Mouse (Mus musculus): ENCODE measurements around the gene Acbd4.
A peak's percentile ranks its signal among the peaks of the same experiment; 100 is the strongest.

Gene Acbd4

DNA sequence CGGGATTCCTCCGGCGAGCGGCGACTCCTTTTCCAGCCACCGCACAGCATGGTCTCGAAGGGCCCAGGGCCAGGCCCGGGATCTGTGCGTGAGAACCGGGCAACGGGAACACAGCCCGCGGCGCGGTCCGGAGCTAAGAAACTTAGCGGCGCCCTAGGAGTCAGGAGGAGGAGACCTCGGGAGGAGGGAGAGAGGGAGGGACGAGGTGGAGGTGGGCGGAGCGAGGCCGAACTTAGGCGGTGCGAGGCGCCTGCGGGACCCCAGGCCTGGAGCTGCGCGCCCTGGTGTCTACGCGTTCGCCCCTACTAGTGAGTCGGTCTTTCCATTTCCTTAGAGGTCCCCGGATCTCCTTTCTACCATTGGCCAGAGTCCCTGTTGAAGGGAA is at the start of gene Acbd4, which contains the start of gene Plcd3:
Gene Acbd4, plus strand, starts transcription at position 202 of the 385 bp plus-strand sequence.
Gene Plcd3, minus strand, starts transcription at position 178 of the 385 bp plus-strand sequence.
- DNase-seq (ENCODE audit: low read depth, low spot score), result peak; percentile 79

DNA sequence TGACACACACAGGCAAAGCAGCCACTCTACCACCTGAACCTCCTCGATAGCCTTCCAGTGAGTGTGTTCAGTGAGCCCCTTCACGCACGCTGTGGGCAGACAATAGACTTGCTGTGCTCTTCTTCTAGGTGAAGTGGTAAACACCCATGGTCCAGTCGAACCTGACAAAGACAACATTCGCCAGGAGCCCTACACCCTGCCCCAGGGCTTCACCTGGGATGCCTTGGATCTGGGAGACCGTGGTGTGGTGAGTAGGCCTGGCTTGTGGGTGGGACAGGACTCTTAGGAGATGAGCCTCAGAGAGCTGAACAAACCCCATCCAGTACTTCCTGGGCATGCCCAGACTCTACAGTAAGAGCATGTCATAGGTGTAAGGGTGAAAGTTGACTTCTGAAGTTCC is 49.4 kb upstream of the Acbd4 start:
- no peak for DNase-seq (ENCODE audit: low read depth, low spot score)

DNA sequence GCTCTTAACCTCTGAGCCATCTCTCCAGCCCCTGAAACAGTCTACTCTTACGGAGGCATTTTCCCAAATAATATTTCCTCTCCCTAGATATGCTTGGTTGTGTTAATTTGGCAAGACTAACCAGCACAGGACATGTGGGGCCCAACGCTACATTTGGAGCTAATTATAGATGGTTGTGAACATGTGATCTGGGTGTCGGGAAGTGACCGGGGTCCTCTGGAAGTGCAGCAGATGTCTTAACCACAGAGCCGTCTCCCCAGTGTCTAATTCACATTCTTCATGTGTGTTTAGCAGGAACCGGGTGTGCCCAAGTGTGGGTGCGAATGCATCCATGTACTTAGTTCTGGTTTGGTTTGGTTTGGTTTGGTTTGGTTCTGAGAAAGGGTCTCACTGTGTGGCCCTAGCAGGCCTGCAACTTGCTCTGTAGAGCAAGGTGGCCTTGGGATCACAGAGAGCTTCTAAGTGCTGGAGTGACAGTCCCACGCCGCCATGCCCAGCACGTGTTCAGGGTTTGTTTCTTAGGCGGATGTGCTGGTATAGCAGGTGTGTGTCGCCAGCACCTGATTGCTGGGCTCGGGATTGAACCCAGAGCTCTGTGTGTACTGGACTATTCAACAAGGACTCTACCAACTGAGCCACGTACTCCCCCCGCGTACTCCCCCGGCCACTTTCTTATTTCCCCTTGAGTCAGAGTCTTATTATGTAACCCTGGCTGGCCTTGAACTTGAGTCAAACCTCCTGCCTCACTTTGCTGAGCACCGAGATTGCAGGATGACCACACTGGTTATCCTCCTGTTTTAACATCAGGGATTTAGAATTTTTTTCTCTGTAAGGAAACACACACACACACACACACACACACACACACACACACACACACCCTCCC is 48.0 kb upstream of the Acbd4 start:
- no peak for DNase-seq (ENCODE audit: low read depth, low spot score)

DNA sequence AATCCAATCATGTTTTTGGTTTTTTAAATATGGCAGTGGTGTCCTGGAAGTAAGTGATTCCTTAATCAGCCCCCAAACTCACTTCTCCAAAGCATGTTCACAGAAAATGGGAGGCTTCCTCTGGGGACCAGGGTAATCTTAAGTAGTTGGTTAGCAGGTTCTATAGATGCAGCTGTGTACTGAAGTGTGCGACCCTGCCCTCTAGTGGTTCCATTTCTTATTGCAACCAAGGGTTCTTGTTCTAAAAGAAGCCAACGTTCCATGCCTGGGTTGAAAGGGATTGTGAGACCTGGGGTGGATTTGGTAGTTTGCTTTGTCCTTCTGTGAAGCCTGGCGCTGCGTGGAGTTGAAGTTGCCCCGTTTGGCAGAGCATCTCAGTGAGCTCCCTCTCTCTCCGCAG is 46.7 kb upstream of the Acbd4 start:
- DNase-seq (ENCODE audit: low read depth, low spot score), result peak; percentile 71

DNA sequence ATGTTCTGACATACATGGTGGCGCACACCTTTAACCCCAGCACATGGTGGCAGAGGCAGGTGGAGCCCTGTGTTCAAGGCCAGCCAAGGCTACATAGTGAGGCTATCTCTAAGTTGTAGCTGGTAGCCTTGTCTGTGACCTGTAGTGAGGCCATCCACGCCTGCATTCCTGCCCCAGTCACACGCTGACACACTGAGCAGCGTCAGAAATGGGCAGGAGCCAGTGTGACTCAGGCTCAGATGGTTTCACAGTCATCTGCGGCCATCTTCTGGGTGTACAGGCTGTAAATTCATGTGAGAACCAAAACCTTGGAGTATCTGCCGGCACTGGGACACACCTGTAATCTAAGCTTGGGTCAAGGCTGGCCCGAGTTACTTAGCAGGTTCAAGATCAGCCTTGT is 44.8 kb upstream of the Acbd4 start:
- DNase-seq (ENCODE audit: low read depth, low spot score), result no peak

DNA sequence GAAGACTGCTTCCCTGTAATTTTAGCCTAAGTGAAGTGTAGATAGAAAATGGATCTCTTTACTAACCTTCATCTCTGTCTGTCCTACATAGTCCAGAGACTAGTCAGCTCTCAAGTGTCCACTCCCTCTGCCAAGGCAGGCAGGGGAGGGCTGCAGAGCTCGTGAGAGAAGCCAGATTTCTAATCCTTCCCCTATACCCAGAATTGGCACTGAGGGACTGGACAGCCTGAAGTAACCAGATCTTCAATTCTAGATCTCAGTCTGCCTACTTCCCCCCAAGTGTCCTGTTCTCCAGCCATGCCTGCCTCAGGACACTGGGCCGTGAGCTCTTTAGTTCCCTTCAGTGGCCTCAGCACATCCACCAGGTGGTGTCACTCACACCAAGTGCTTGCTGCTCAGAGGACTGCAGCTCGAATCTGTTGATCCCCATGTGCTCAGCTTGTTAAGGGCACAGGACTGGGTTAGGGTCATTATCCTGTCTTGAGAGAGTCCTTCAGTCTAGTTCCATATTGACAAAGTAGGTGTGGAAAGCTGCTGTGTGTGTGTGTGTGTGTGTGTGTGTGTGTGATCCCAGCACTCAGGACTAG is 42.9 kb upstream of the Acbd4 start:
- peak; percentile 89 for DNase-seq (ENCODE audit: low read depth, low spot score)

DNA sequence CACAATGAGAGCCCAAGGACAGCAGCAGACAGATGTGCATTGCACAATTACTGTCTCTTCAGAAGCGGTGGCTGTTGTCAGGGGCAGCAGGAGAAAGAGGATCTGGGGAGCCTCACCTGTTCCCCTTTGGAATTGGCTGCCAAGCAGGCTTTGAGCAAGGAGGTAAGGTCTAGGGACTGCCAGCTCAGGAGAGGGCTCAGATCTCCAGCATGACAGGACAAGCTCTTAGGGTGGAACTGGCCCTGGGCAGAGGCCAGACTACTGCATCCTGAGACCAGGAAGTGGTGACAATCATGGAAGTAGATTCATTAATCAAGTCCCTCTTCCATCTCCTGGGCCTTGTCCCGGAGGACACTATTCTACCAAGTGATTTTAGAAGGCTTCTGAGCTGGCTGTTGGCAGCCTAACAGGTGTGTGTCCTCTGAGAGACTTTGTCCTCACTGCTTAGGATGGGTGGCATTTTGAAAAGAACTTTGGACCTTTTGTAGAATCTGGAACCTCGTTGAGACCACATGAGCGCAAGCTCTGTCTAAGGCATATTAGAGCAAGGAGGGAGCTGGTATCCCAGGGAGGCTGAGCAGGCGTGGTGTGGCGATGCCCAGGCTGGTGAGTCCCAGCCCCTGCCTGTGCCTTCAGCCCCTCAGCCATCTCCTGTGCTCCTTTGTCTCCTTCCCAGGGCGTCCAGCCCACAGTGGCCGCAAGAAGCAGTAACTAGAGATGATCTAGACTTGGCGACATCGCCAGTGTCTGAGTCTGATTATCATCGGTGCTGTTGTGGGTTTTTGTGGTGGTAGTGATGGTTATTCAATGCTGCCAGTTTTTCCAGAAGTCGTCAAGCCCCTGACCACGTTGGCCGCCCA is 35.1 kb upstream of the Acbd4 start:
- no peak for DNase-seq (ENCODE audit: low read depth, low spot score)

DNA sequence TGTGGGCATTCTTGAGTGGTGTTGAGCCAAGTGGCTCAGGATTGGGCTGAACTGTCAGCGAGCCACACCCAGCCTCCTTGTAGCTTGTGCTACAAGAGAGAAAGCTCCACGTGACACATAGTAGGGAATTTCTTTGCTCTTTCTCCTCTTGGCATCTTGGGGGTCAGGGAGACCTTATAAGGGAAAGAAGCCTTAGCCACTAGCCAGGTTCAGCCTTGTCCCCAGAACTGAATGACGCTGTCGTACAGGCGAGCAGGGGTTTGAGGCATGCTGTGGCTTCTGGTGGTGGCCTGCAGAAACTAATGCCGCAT is 34.5 kb upstream of the Acbd4 start:
- no peak for DNase-seq (ENCODE audit: low read depth, low spot score)

DNA sequence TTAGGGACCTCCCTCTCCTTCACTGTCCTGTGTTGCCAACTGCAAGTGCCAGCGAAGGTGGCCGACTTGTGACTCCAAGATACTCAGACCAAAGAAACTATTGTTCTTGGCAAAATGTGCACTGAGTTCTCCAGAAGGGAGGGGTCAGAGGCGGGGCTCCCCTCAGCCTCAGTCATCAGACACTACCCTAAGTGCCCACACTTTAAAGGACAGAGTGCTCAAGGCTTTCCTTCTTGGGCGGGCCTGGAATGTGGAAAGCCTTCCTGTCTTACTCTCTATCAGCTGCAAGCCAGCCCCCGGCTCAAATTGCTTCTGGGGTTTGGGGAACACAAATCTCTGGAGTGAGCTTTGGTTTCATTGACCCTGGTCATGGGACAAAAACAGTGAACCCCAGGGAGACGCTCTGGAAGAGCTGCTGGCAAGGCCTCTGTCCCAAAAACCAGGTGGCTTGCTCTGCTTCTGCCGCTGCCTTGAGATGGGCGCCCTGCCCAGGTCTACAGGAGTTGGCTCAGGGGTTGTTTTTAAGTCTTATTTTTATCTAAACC is 34.0 kb upstream of the Acbd4 start:
- peak; percentile 92 for DNase-seq (ENCODE audit: low read depth, low spot score)

DNA sequence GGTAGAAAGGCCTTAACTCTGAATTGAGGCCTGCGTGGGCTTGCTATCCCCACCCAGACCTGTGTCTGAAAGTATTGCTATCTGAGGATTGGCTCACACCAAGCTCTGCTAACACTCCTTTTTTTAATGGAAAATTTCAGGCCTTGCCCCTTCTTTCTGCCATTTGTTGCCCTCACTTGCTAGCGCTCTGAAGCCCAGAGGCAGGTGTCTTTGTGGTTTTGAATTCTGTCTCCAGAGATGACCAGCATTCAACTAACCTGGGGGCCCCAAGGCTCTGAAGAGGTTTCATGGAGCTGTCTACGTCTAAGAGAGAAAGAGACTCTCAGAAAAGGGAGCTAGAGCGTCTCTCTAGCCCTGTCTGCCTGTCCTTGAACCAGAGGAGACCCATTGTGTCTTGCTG is 33.2 kb upstream of the Acbd4 start:
- DNase-seq (ENCODE audit: low read depth, low spot score), result no peak

DNA sequence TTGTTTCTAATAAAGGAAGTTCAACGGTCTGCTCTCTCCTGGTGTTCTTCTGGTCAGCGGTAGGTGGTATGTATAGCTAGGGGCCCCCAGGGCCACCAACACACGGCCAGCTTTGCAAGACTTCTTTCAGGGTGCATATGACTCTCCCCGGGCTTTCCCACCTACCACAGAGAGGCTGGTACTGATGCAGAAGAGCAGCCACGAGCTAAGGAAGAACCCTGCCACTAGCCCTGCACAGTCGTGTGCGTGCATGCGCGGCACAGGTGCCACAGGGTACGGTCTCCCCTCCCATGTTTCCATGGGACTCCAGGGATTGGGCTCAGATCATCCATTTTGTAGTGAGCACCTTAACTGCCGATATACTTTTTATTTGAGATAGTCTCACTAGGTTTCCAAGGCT is 32.6 kb upstream of the Acbd4 start:
- no peak for DNase-seq (ENCODE audit: low read depth, low spot score)

DNA sequence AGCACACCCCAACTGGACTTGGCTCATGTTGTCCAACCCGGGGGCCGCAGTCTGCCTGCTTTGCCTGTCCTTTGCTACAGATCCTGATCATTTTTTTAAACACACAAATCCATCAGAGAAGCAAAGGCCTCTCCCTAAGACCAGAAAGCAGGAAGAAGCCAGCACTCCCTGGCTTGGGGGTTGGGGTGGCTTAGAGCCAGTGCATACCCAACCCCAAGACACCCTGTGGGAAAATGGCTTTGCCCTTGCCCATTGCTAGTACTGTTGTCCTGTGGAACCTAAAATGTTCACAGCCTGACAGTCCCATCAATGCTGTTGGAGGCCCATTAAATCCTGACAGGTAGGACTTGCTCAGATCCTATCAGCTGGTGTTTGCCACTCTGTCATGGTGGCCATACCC is 31.8 kb upstream of the Acbd4 start:
- no peak for DNase-seq (ENCODE audit: low read depth, low spot score)

DNA sequence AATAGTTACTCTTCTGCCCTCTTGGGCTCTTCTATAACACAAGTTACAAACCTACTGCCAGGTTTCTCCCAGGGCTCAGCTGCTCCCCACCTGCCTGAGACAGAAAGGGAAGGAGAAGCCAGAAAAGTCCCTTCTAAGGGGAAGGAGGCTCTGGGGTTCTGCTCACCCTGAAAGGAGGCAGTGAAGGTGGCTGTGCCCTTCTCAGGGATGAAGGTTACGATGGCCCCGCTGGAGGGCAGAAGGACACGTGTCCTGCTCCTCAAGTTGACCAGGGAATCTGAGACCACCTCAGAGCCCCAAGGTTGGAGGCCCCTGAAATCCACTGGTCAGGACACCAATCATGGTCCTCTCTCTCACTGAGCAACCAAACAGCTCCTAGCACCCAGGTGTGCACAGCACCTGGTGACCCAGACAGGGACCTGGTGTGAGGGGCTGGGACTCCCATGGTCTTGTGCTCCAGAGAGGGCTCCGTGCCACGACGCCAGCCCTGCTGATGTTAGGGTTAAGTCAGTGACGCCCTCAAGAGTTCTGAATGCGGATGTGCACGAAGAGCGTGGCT is 31.1 kb upstream of the Acbd4 start:
- no peak for DNase-seq (ENCODE audit: low read depth, low spot score)

DNA sequence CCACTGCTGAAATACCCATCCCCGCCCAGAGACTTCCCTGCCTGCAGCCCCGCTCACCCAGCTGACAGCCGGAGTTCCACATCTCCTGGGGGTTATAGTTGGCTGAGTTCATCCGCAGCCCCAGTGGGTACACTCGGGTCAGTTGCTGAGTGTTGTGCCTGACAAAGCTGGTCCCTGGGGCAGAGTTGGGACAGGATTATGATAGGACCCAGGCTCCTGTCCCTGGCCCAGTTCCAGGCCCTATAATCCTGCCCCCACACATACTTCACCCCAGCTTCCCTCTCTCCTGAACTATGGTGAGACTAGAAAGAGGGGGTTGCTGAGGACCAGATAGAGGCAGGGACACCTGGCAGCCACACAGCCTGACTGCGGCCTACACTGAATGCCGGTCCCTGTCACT is 27.8 kb upstream of the Acbd4 start:
- DNase-seq (ENCODE audit: low read depth, low spot score), result no peak

DNA sequence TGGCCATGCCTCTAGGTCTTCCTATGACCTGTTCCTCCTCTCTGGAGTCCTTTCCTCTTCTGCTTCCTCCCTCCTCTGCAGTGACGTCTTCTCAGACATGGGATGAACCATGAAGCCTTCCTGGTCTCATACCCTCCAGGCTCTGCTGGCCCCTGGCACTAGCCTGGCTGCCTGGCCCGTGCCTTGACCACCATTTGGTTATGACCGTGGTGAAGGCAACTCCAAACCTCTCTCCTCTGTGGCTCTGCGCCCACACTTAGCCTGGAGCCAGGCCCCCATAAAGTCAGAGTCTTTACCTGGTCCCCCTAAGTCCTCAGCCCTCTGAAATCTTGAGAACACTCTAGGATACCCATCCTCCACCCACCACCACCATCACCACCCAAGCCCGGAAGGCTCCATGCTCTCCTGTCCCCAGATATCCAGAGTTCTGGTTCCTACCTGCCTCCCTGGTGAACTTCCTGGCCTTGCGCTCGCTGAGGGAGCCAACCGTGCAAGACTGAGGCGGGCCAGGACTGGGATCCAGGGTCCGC is 27.3 kb upstream of the Acbd4 start:
- DNase-seq (ENCODE audit: low read depth, low spot score), result no peak

DNA sequence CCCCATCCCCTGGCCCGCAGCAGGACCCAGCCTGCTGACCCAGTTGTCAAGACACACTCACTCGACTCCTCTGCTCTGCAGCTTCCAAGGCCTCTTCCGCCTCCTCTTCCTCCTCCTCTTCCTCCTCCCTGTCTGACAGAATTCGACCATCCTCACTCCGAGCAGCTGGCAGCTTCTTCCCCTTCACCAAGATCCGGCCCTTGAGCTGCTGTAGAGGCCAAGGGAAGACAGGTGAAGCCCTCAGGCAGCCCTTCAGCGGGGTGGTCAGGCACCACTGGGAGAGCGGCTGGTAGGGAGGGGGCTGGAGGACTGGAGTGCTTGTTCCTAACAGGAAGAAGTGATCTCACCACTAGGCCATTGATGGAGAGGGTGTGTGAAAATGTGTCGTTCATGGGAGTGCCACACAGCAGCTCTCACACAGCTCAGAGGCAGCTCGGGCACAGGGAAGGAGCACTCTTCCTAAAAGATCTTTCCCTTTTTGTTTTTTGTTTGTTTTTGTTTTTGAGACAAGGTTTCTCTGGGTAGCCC is 26.6 kb upstream of the Acbd4 start:
- no peak for DNase-seq (ENCODE audit: low read depth, low spot score)

DNA sequence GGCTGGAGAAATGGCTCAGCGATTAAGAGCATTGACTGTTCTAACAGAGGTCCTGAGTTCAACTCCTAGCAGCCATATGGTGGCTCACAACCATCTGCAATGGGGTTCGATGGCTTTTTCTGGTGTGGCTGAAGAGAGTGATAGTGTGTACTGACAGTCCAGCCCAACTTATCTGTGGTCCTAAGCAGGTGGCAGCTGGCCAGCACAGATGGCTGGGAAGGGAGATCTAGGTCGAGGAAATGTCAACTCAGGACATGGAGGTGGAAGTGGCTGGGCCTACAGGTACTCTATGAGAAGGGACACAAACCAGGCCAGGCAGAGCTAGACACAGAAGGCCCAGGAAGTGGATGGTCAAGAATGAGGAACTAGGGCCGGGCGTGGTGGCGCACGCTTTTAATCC is 25.5 kb upstream of the Acbd4 start:
- no peak for DNase-seq (ENCODE audit: low read depth, low spot score)

DNA sequence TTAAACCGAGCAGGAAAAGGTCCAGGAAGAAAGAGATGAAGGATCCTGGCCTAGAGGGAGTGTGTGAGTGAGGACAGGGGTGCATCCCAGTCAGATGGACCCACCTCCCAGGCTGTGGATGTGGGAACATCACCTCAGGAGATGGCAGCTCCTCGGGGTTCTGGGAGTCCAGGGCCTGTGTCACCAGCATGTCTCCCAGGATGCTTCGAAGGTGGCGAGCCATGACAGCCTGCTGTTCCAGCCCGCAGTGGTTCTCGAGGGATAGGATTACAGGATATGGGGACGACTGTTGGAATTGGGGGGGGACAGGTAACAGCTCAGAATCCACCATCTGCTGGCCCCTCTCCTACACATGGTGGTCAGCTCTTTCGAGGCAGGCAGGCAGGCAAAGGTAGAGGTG is 24.9 kb upstream of the Acbd4 start:
- DNase-seq (ENCODE audit: low read depth, low spot score), result no peak

DNA sequence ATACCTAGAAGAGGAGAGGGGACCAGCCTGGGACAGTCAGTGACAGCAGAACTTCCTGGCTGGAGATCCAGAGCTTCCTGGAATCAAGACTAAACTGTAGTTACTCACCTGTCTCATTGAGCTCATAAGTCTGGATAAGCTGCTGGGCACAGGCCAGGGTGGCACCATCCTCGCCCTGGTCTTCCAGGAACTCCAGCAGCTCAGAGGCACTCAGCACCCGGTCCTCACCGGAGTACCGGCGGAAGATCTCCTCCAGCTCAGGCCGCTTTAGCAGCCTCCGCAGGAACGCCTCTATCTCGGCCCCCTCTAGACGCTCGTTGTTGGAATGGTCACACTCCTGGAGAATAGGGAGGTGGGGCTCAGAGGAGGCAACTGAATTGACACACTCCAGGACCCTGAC is 23.4 kb upstream of the Acbd4 start:
- no peak for DNase-seq (ENCODE audit: low read depth, low spot score)

DNA sequence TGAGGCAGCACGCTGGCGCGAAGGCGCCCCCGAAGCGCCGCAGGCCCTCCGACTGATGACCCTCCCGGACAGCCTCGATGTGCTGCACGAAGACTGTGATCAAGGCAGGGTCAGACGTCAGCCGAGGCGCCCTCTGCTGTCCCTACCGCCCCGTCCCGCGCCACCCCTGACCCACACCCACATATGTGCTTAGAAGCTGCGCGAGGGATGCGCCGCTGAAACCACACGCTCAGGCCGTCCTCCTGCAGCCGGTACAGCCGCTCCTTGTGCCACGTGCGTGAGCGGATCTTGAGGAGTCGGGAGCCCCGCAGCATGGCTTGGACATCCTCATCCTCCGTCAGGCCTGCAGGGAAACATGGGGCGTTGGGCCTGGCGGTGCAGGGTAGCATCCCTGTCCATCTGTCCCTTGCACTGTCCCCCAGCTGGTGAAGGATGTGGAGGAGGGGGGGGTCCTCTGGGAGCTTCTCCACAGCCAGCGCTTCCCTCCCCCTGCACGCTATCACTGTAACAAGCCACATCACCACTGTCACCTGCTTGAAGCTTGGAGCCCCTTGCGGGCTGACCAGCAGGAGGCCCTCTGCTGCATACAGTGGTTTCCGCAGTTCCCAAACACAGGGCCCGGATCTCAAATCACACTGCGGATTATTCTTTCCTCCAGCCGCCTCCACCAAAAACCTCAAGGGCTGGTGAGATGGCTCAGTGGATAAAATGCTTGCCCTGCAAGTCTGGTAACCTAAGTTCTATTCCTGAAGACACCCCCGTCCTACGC is 21.0 kb upstream of the Acbd4 start:
- no peak for DNase-seq (ENCODE audit: low read depth, low spot score)

DNA sequence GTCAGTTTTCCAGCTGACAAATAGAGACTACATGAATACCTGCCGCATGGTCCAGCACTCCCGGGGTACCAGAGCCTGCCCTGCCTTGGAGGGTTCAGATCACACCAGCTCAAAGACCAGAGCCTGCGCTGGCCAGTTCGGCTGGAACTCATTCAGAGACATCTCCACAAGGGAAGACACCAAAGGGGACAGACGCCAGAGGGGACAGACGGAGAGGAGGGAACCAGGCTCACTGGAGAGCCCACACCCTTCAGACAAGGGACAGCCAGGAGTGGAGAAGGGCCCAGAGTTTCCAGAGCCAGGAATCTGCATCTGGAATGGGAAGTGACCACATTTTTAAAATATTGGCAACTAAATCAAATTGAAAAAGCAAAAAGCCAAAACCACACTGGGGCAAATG is 19.9 kb upstream of the Acbd4 start:
- no peak for DNase-seq (ENCODE audit: low read depth, low spot score)
